Mouse (Mus musculus) heart, adult 2 months (tissue): Measurements from ENCODE around the gene Pdcd7.

Experiments used
- CTCF ChIP-seq: fragments of 200-600 bp; IDR thresholded peaks from 2 replicates; pipeline ENCODE4 v1.8.1; 2022; ENCODE audit warnings: antibody characterized with exemption, mild to moderate bottlenecking, moderate library complexity
- EP300 ChIP-seq: fragments of 200-500 bp; IDR thresholded peaks from 2 replicates; pipeline ENCODE4 v1.6.1; 2011; ENCODE audit warnings: low read depth, low read length, control low read depth; ENCODE audit not compliant: insufficient read depth
- POLR2A ChIP-seq: fragments of 200-500 bp; IDR thresholded peaks from 2 replicates; pipeline ENCODE4 v1.6.1; 2011; ENCODE audit warnings: mild to moderate bottlenecking, low read depth, low read length, control low read depth; ENCODE audit not compliant: insufficient read depth

DNA sequence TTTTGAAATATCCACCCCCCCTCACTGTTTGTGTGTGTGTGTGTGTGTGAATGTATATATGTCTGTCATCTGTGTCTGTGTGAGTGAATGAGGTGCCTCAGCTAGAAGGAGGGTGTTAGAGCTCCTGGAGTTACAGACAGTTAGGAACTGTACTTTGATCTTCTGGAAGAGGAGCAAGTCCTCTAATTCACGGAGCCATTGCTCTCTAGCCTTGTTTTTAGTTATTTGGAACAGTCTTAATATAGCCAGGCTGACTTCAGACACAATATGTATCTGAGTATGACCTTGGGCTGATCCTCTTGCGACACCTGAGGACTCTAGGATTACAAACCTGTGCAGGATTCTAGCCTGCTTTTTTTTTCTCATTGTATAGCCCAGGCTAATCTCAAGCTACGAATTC, 47.1 kb upstream of the Pdcd7 start:
- TF ChIP-seq POLR2A (no peak), CTCF (no peak), EP300 (no peak)
